Mouse (Mus musculus) kidney, adult 2 months (tissue): ENCODE data around the gene Snrnp25. TPM values are rescaled to one million over a fixed set of nuclear protein-coding genes. Genes with fewer than 3 reads are reported as not detected.
"Not testable (repeated sequence)": the region's sequence is repeated elsewhere in the genome, so short reads cannot be mapped to it uniquely, and the experiment has no call there.

Experiments
- DNase-seq: peaks from one replicate; pipeline ENCODE4 v3.0.0; 2021
- H3K27ac ChIP-seq: fragments of 200-500 bp; 2 replicates; pipeline ENCODE4 v1.5.1; 2012; ENCODE audit warnings: low read depth, low read length, control low read depth, inconsistent platforms; ENCODE audit not compliant: insufficient read depth
- H3K27me3 ChIP-seq: fragments of 200-500 bp; replicated peaks from 2 replicates; pipeline ENCODE4 v1.6.1; 2012; ENCODE audit warnings: mild to moderate bottlenecking, moderate library complexity, low read length, inconsistent platforms; ENCODE audit not compliant: control insufficient read depth, insufficient read depth
- H3K36me3 ChIP-seq: fragments of 200-500 bp; 2 replicates; pipeline ENCODE4 v1.6.1; 2012; ENCODE audit warnings: mild to moderate bottlenecking, moderate library complexity, low read length, inconsistent platforms; ENCODE audit not compliant: control insufficient read depth, insufficient read depth
- H3K4me1 ChIP-seq: fragments of 200-500 bp; 2 replicates; pipeline ENCODE4 v1.6.1; 2011; ENCODE audit warnings: low read length; ENCODE audit not compliant: control insufficient read depth, insufficient read depth
- H3K4me3 ChIP-seq: fragments of 200-500 bp; 2 replicates; pipeline ENCODE4 v1.5.1; 2011; ENCODE audit warnings: mild to moderate bottlenecking, low read depth, low read length, control low read depth; ENCODE audit not compliant: insufficient read depth
- CTCF ChIP-seq: fragments of 200-500 bp; conservative IDR thresholded peaks from 2 replicates; pipeline ENCODE4 v1.5.1; 2011; ENCODE audit warnings: low read depth, mild to moderate bottlenecking, control low read depth, low read length, moderate library complexity, mixed read lengths; ENCODE audit not compliant: insufficient read depth, insufficient read length
- POLR2A ChIP-seq: fragments of 200-500 bp; IDR thresholded peaks from one replicate; pipeline ENCODE4 v1.6.1; 2011; ENCODE audit warnings: low read depth, low read length, control low read depth
- WGBS: fragments of 180-500 bp; shearing (Covaris S2); methylation state at CpG from one replicate; pipeline ENCODE4 v1.1.7; 2018; 5-methylcytosine and 5-hydroxymethylcytosine counted together
- polyA plus RNA-seq: library from polyadenylated mRNA; depleted of rRNA; stranded (reverse); fragments of >200 nt; gene quantifications from 2 replicates; pipeline ENCODE4 v1.2.3, GENCODE M21; 2012

Snrnp25 gene
- polyA plus RNA-seq, 1 experiment, result 19.5 TPM

DNA sequence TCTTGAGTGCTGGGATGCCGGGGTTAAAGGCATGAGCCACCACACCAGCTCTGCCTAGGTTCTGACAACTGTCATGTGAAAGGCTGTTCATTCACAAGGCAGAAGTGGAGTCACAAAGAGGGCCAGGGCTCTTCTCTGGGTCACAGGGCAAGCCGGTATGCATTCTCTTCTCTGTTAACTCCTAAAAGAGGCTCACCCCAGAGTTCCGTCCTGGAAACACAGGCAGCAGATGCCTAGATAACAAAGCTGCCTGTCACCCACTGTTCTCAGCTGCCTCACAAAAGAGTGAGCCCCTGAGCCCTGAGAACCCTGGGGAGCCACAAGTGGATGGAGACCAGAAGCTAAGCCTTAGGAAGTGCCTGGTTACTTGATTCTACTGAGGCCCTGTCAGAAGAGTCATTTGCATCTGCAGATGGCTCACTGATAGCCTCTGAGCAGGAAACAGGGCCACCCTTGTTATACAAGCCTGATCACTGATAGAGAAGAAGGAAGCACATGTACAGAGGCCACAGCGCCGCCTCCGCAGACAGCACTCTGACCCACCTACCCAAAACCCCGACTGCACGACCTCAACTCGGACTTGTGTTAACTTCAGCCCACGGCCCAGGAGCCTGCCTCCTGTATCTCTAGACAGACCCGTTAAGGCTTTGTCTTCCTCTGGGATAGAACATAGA lies 9.2 kb upstream of the Snrnp25 start:
- WGBS, result 58% methylated on average over 11 of the region's 11 CpGs
- no peaks in the 10 kb centered on the region for H3K27me3 ChIP-seq
- H3K4me3 ChIP-seq, result no peak overlapping the region
- H3K4me1 ChIP-seq, result no peaks in the 10 kb centered on the region
- no peak overlapping the region for H3K27ac ChIP-seq
- TF ChIP-seq POLR2A (no peak), CTCF (no peak)
- H3K36me3 ChIP-seq, result no peaks in the 10 kb centered on the region
- no peak for DNase-seq

DNA sequence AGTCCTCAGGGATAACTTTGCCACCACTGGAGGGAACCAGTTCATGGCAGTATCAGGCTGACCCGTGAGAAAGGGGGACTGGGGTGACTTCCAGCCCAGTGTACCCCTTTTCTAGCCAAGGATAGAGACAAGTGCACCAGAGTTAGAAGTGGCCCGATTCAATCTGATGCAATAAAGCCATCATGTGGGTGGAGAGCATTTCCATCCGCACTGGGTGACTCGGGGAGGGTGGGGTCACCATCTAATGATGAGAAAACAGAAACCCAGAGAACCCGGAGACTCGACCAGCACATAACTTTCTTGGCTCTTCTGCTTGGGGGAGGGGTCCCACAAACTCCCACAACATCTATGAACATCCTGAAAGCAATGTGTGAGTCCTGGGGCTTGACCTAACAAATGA lies 8.5 kb upstream of the Snrnp25 start:
- 49% methylated on average over 6 of the region's 6 CpGs for WGBS
- H3K4me1 ChIP-seq, result no peaks in the 10 kb centered on the region
- TF ChIP-seq CTCF (no peak), POLR2A (no peak)
- DNase-seq, result no peak
- no peak overlapping the region for H3K4me3 ChIP-seq
- H3K27me3 ChIP-seq, result no peaks in the 10 kb centered on the region
- no peaks in the 10 kb centered on the region for H3K36me3 ChIP-seq
- H3K27ac ChIP-seq, result no peak overlapping the region

DNA sequence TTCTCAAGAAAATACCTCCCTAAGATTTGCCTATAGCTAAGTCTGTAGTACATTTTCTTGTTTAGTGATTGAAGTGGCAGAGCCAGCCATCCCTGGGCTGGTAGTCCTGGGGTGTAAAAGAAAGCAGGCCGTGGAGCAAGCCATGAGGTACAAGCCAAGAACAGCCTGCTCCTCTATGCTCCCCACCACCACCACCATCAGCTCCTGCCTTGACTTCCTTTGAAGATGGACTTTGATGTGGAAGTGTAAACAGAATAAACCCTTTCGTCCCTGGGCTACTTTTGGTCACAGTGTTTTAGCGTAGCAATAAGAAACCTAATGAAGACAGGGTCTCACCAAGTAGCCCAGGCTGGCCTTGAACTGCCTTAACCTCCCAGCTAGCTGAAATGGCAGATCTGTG lies 7.4 kb upstream of the Snrnp25 start:
- no peak for DNase-seq
- TF ChIP-seq POLR2A (no peak), CTCF (no peak)
- no peaks in the 10 kb centered on the region for H3K36me3 ChIP-seq
- no peaks in the 10 kb centered on the region for H3K4me1 ChIP-seq
- 57% methylated on average over 3 of the region's 3 CpGs for WGBS
- no peak overlapping the region for H3K4me3 ChIP-seq
- no peaks in the 10 kb centered on the region for H3K27me3 ChIP-seq
- H3K27ac ChIP-seq, result no peak overlapping the region

DNA sequence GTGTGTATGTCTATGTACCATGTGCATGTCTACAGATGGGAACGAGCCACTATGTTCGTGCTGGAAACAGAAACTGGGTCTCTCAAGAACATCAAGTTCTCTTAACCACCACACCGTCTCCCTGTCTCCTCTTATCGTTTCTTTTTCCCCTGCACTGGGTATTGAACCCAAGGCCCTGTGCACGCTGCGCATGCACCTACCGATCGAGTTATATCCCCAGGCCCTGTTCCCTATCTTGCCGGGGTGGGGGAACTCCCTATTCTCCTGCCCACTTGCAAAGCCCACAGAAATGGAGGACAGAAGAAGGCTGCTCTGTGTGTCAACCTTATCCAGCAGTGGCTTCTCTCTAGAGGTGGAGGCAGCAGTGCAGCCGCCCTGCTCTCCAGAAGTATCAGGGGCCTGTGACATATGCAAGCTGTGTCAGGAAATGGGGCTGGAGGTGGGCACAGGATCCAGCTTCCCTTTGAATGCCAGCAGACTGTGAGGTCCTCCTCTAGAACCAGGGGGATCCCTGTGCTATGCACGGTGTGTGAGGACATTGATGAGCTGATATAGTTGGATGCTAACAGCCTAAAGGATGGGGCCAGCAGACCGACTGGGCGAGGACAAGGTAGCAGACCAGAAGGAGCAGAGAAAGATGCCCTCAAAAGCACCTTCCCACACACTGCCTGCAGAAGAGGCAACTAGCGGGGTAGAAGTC lies 6.8 kb upstream of the Snrnp25 start:
- Histone ChIP-seq H3K27me3 (no peaks in the 10 kb centered on the region), H3K4me3 (no peak overlapping the region), H3K27ac (no peak overlapping the region), H3K4me1 (no peaks in the 10 kb centered on the region), H3K36me3 (no peaks in the 10 kb centered on the region)
- DNase-seq, result no peak
- no peak for TF ChIP-seq POLR2A
- TF ChIP-seq CTCF, result no peak
- 78% methylated on average over 14 of the region's 14 CpGs for WGBS

DNA sequence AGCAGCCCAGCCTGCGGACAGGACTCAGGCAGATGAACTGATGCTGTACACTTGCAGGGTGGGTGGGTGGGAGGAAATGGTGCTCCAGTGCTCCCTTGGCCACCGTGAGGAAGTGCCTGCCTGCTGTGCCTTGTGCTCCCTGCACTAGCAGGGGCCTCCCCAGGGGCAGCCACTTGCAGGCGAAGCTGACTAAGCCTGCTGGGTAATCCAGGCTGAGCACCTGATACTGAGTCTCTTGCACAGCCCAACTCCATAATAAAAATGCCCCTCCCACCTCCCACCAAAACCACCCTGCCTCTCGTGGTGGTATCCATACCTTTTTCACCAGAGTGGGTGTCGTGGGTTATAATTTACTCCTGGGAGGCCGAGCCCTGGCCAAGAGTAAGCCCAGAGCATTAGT lies 6.0 kb upstream of the Snrnp25 start:
- Histone ChIP-seq H3K4me1 (no peaks in the 10 kb centered on the region), H3K4me3 (no peak overlapping the region), H3K36me3 (no peaks in the 10 kb centered on the region), H3K27ac (no peak overlapping the region), H3K27me3 (no peaks in the 10 kb centered on the region)
- no peak for TF ChIP-seq CTCF
- TF ChIP-seq POLR2A, result no peak
- 60% methylated on average over 6 of the region's 6 CpGs for WGBS
- DNase-seq, result no peak

DNA sequence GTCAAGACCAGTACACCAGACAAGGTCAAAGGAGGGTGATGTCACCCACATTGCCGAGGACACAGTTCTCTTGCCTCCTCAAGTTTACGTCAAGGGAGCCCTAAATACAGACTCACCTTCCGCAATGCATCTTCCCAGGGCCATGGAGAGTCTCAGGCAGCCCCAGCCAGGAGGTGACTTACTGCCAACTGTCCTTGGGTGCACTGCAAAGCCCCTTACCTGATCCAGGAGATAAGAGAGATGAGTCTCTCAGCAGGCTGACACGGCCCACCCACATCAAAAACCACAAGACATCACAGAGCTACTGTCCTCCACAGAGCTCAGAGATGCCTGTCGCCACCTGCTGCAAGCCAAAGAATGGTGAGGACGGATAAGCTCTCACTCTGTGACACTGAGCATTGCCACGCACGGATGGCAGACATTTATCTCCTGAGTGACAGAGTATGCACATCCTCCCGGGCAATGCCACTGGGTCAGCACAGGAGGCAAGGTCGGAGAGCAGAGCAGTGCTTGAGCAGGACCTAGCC lies 5.1 kb upstream of the Snrnp25 start, which contains the start of gene Il9r:
Il9r (minus strand) TSS at position 205 of the 527 bp plus-strand sequence.
- H3K4me3 ChIP-seq, result no peak within 1 kb of the TSS
- WGBS, result 59% methylated on average over 10 of the region's 10 CpGs
- no peak for DNase-seq
- H3K27me3 ChIP-seq, result no peaks in the 10 kb centered on the region
- no peak within 1 kb of the TSS for H3K27ac ChIP-seq
- H3K36me3 ChIP-seq, result no peaks in the 10 kb centered on the region
- no peak for TF ChIP-seq CTCF
- no peak for TF ChIP-seq POLR2A
- H3K4me1 ChIP-seq, result no peaks in the 10 kb centered on the region

DNA sequence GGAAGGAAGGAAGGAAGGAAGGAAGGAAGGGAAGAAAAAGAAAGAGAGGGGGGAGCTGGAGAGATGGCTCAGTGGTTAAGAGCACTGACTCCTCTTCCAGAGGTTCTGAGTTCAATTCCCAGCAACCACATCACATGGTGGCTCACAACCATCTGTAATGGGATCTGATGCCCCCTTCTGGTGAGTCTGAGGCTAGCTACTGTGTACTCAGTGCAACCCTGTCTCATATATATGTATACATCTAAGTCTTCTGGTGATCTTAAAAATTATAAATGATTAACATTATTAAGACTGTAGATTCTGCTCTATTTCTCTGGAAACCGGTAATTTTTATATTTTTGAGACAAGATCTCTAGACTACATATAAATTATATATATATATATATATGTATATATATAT lies 4.2 kb upstream of the Snrnp25 start:
- not testable (repeated sequence) for H3K36me3 ChIP-seq, H3K4me1 ChIP-seq, H3K27ac ChIP-seq, H3K4me3 ChIP-seq, DNase-seq, H3K27me3 ChIP-seq
- WGBS, result 54% methylated on average over 1 of the region's 1 CpGs
